Mouse (Mus musculus) adrenal gland, adult 8-10 months (tissue): ENCODE data around the gene Usp45. TPM values are rescaled to one million over a fixed set of nuclear protein-coding genes. Genes with fewer than 3 reads are reported as not detected.

Experiments used
- DNase-seq: peaks from one replicate; pipeline ENCODE4 v3.0.0; 2022
- total RNA-seq, 4 experiments: library from RNA; stranded (reverse); gene quantifications; 2 replicates each; pipeline ENCODE4 v1.2.4; 2022

Gene Usp45
- total RNA-seq, 4 experiments from 2014 or later = 20.7 to 32.5 (median 25.3) TPM

DNA sequence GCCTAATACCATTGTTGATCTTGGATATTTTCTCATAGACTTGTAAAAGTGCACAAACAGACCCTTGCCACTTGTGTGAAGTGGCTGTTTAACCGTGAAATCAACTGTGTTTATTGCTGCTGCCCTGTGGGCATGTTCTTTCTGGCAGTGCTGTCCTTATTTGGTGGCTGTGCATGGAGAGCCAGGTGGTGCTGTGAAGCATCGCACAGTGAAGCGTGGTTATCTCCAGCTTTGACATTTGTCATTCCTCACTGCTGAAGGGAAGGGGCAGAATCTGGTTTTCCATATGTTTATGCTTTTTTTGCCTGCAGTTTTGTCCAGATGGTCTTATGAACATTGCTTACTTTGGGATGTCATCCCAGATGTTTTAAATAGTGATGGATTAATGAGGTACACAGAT lies 26.7 kb downstream of the Usp45 start:
- DNase-seq = no peak

DNA sequence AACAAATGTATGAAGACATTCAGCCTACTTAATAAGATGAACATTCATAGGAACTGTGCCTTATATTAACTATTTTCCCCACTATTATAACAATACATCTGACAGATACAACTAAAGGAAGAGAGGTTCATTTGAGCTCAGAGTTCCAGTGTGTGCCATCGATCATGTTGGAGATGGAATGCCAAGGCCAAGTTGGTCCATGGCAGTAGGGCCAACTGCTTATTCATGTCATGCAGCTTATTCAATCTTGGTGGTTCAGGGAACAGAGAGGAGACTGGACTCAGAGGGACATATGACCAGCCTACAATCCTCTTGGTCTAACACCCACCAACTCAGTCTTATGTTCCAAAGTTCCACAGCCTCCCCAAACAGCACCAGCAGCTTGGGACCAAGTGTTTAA lies 34.1 kb downstream of the Usp45 start:
- DNase-seq = peak; percentile 17

DNA sequence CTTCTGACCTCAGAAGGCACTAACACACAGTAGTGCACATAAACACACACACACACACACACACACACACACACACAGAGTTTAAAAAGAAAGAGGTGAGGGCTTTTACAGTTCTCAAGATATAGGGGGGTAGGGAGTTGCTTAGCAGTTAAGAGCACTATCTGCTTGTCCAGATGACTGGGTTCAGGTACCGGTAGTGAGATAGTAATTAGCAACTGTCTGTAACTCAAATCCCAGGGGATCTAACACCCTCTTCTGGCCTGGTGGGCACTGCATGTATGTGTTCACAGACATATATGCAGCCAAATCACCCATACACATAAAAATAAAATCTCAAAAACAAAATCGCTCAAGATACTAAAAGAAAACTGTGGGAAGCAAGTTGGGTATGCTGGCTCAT lies 34.7 kb downstream of the Usp45 start:
- no peak for DNase-seq

DNA sequence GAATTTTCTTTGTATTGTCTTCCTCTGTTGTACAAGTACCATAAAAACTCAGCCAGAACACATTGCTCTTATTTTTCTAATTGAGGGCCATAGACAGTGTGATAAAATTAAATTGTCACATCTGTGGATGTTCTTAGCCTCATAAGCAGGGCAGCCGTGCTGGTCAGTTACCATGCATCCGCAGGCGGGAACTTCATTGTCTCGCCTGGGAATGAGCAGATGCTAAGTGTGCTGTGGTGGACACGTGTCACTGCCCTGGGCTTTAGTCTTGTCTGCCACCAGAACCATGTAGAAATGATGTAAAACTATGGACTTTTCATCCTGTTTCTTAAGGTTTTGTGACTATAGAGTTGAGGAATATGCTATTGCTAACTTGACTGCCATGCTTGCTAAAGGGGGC lies 40.2 kb downstream of the Usp45 start:
- DNase-seq = no peak

DNA sequence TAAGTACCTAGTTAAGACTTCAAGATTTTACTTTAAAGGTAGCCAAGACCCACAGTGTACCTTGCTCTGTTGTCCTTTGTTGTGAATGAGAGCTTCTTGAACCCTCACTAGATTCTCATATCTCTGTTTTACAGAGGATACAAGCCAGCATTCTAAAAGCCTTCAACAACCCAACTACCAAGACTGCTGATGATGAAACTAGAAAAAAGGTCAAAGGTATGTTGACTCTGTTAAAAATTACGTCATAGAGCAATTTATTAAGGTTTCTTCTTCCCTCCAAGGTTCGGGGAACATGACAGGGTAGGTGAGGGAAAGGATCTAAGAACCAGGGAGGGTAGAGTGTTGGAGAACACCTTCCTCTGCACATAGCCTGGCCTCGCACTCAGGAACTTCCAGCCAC lies 43.7 kb downstream of the Usp45 start:
- no peak for DNase-seq

DNA sequence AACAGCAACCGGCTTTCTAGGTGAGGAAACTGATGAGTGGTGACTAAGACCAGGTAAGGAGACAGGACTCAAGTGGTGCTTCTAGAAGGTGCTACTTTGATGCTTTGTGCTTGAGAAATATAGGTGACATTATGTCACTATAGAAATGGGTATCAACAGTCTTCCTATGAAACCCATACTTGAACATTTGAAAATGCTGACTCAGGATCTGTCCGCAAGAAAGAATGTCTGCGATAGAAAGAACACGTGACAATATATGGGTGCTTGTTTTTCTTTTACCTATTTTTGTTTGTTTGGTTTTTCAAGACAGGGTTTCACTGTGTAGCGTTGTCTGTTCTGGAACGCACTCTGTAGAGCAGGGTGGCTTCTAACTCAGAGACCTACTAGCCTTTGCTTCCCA lies 45.7 kb downstream of the Usp45 start:
- DNase-seq = no peak

DNA sequence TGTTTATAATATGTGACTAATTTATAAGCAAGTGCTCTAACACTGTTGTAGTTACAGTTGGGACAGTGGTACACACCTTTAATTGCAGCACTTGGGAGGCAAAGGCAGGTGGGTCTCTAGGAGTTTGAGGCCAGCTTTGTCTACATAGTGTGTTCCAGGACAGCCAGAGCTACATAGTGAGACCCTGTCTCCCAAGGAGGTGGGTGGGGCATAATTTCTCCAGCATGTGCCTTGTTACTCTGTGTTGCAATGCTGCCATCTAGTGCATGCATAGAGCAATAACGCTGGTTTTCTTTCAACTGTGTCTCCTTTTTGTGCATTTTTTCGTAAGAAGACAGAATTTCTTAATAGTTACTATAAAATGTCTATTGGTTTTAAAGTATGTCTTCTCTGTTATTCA lies 47.1 kb downstream of the Usp45 start:
- peak; percentile 9 for DNase-seq

DNA sequence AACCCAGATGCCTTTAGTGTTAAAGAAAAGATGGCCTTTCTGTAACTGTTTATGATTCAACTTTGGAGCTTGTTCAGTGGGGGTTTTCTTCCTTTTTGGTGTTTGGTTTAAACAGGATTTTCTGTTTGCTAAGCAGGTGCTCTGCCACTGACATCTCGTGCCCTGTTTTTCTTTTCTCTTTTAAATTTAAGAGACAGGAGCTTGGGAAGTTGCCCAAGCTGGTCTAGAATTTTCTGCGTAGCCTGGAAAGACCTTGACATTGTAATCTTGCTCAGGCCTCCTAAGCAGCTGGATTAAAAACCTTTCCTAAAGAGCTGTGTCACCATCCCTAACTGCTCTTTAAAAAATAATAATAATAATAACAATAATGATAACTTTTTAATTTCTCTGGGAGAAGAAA lies 59.7 kb downstream of the Usp45 start:
- peak; percentile 50 for DNase-seq

DNA sequence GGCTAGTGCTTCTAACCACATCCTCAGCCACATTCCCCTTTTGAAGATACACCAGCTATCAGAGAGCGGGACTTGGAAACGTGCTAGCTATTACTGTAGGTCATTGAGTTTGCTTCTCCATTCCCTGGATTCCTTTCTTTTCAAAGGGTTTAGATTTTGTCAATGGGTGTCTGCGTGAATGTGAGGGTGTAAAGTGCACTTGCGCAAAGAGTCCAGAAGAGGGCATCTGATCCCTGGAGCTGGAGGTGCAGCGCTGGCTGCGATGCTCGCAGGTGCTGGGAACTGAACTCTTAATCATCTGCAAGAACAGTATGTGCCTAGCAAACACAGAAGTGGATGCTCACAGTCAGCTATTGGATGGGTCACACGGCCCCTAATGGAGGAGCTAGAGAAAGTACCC lies 65.9 kb downstream of the Usp45 start:
- DNase-seq = no peak

DNA sequence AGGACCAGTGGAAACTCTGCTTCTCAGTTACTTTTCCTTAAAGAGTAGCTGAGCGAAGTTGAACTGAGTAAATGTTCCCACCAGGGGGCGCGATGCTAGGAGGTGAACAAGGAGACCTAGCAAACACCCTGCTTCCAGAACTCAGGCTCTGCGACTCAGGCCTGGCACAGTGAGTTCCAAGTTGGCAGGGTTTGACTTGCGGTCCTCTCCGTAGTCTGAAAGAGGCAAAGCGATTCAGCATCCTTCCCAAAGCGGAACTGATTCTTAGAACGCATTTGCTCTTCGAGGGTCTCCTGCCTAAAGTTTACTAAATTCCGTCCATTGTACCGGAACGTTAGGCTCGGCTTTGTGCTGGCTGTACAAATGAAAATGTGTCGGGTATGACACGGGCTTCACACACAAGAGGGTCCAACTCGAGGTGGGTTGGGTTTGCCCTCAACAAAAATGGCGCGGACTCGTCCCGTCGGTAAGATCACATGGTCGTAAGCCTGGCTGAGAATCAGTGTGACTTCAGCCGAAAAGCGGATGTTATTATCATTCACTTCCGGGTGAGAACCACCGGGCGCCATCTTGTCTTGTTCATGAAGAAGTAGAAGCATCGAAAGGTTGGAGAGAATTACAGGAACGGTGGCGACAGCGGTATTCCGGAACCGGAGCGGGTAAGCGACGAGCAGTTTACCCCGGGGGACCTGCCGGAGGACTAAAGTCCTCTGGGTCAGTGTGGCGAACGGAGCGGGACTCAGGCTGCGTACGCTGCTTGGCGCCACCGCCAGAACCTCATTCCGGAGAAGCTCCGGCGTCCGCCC lies 80.7 kb downstream of the Usp45 start, which contains the start of gene Pnisr:
Pnisr (plus strand) TSS at position 103 of the 806 bp plus-strand sequence.
- peak; percentile 92 for DNase-seq

DNA sequence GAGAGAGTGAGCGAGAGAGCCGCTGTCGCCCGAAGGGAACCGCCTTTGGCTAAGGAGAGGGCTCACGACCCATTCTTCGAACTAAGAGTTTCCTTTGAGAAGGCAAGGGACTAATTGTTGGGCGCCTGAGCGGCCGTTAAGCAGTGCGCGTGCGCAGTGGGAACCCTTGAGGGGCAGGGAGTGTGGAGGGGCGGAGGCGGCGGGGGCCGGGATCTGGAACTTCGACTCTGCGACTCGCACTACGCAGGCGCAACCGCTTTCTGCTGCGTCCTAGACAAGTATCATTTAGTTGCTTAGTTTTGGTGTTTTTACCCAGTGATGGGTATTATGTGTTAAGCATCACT lies 81.3 kb downstream of the Usp45 start:
- DNase-seq = peak; percentile 83

DNA sequence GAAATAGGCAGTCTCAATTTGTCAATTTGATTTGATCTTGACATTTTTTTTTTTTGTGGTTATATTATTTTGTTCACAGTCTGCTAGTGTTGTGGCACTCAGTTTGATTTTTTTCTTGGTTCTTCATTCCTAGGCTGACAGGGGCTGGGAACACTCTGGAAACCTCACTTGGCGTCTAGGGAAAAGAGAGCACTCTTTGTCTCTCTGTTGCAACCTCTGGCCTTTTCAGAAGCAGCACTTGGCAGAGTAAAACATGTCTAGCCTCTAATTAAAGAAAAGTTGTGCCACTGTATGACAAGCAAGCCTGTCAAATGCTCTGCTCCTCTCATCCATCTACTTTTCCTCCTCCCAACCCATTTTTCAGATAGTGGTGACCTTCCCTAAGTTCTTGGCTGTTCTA lies 90.5 kb downstream of the Usp45 start:
- DNase-seq = no peak

DNA sequence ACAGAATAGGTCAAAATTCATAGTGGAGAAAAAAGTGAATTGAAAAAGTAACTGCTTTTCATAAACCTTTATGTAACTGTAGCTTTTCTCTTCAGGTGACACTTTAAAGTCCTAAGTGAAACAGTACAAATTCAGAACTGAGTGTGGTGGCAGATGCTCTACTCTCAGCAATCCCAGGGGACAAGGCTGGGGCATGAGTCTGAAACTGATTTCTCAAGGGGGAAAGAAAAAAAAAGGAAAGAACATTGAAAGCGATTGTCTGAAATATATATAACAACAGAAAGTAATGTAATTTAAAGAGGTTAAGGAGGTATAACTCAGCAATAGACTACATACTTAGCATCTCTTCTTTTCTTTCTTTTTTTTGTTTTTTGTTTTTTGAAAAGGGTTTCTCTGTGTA lies 98.3 kb downstream of the Usp45 start:
- no peak for DNase-seq

DNA sequence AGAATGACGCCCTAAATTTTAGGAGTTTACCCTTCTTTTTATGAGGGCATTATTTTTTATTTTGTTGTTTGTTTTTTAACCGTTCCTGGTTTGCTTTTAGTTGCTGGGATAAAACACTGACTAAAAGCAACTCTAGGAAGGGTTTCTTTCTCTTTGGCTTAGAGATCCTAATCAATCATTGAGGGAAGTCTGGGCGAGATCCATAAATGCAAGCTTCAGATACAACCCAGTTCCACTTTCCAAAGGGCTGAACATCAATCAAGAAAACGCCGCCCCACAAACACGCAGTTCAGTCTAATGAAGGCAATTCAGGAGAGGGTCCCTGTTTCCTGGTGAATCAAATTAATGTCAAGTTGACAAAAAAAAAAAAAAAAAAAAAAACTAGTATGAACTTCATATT lies 111.8 kb downstream of the Usp45 start:
- DNase-seq = no peak

DNA sequence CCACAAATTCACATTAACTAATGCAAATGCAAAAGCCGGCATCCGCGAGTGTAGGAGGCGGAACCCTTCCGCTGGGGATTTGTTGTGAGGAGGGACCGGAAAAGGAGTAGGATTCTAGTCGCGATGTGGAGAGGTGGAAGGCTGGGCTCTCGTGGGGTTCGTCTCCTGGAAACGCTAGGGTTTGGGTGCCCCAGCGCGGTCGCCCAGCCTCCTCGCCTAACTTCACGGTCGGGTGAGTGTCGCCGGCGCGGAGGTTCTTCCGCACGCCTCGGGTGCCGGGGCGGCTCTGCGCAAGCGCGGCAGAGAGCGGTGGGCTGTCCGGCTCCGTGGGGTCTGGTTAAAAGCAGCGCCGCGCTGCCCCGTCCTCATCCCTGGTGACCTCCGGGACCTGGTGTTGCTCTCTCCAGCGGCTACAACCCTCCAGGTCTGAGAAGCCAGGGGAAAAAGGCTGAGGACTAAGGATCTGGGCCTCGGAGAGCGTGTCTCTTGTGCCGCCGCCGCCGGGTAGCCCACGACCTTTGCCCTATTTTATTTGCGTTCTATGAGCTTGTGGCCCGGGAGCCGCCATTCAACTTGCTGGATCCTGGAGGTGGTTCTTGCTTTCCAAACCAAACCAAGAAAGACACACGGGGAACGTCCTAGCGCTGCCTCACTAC lies 112.7 kb downstream of the Usp45 start, which contains the start of gene Coq3:
Coq3 (plus strand) TSS at position 109 of the 656 bp plus-strand sequence.
- DNase-seq = peak; percentile 79

DNA sequence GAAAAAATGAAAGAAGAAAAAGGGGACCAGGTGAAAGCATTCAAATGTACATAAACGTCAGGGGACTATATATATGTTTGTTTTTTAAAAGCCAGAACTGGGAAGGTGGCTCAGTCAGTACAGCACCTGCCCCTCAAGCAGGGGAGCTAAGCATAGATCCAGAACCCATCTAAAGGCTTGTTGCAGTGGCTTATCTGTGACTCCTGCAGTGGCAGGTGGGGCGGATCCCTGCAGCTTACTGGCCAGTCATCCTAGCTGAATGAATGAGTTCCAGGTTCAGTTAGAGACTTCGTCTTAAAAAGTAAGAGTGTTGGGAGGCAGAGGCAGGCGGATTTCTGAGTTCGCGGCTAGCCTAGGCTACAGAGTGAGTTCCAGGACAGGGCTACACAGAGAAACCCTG lies 115.8 kb downstream of the Usp45 start:
- DNase-seq = no peak

DNA sequence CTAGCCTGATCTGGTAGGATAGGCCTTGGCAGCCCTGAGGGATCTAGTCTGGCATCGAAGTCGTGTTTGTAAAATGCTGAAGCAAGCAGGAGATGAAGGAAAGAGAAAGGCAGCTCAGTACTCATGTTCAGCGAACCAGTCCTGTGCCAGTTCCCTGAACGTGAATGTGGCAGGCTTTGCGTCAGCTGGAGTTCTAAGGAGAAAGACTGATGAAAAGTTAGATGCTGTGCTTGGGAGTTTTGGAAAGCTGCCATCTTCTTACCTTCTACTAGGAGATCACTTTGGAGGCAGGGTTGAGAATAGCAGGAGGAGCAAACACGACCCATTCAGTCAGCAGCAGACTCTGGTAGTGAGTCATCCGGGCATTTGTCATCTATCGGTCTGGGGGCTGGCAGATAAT lies 118.9 kb downstream of the Usp45 start:
- no peak for DNase-seq

Other genes starting within 250 kb of the Usp45 start
- gene Prdm13, start 81.2 kb upstream of the Usp45 start, total RNA-seq = not detected
- 10 to 100 TPM; 20.6 to 29.6 (median 27.5) TPM for gene Ccnc, start 39.5 kb upstream of the Usp45 start, total RNA-seq
- gene Tstd3, start 56 bp downstream of the Usp45 start, total RNA-seq = 10 to 100 TPM in 2 of 4 experiments, 1 to 10 TPM in 2; 7.7 to 14.2 (median 9.8) TPM
- gene Pnisr, start 80.4 kb downstream of the Usp45 start, total RNA-seq = 100 to 1,000 TPM in 3 of 4 experiments, 10 to 100 TPM in 1; 80.1 to 207 (median 141) TPM
- gene Coq3, start 112.5 kb downstream of the Usp45 start, total RNA-seq = 10 to 100 TPM; 15.6 to 19.7 (median 17.2) TPM
- gene Faxc, start 164.2 kb downstream of the Usp45 start, total RNA-seq = 1 to 10 TPM; 6.2 to 9.8 (median 7.7) TPM